Mouse (Mus musculus): ENCODE results near the gene Ralgps1. TPM values are rescaled to one million over a fixed set of nuclear protein-coding genes. Genes with fewer than 3 reads are reported as not detected.

Gene Ralgps1
- total RNA-seq, 2 experiments from 2014 or later: 62.8 to 70.2 TPM

GRCm38 (mm10) chr2:33189976-33190375 is 181.3 kb downstream of the Ralgps1 start:
- no peak overlapping the region for H3K4me3 ChIP-seq
- intact Hi-C loops (cut with DNase I): no loop called here
- no peak for DNase-seq (ENCODE audit: extremely low spot score in 1 of 2, low spot score in 2 of 2)
- no peak for TF ChIP-seq CTCF (IDR thresholded peaks at IDR 0.05)
- no peak overlapping the region for H3K27ac ChIP-seq

- no peak overlapping the region for H3K4me3 ChIP-seq
- DNase-seq (ENCODE audit: extremely low spot score in 1 of 2, low spot score in 2 of 2): no peak
- intact Hi-C loops (cut with DNase I): no loop called here
- no peak for TF ChIP-seq CTCF (IDR thresholded peaks at IDR 0.05)
- no peak overlapping the region for H3K27ac ChIP-seq
These were observed 182.2 kb downstream of the Ralgps1 start for GRCm38 (mm10) chr2:33188925-33189670.

- Histone ChIP-seq H3K27ac (no peak overlapping the region), H3K4me3 (no peak overlapping the region)
- intact Hi-C loops (cut with DNase I): no loop called here
- TF ChIP-seq CTCF (IDR thresholded peaks at IDR 0.05): no peak
- no peak for DNase-seq (ENCODE audit: extremely low spot score in 1 of 2, low spot score in 2 of 2)
These were observed 183.4 kb downstream of the Ralgps1 start for GRCm38 (mm10) chr2:33187874-33188273.

GRCm38 (mm10) chr2:33186505-33186904 is 184.8 kb downstream of the Ralgps1 start:
- intact Hi-C loops (cut with DNase I): no loop called here
- TF ChIP-seq CTCF (IDR thresholded peaks at IDR 0.05): no peak
- H3K27ac ChIP-seq: no peak overlapping the region; the same call in 1 of the 2 replicates
- H3K4me3 ChIP-seq: no peak overlapping the region
- DNase-seq (ENCODE audit: extremely low spot score in 1 of 2, low spot score in 2 of 2): no peak

- no peak for DNase-seq (ENCODE audit: extremely low spot score in 1 of 2, low spot score in 2 of 2)
- TF ChIP-seq CTCF (IDR thresholded peaks at IDR 0.05): peak; percentile 51
- intact Hi-C loops (cut with DNase I): no loop called here
- no peak overlapping the region for H3K27ac ChIP-seq
- H3K4me3 ChIP-seq: no peak overlapping the region
These were observed 186.0 kb downstream of the Ralgps1 start for GRCm38 (mm10) chr2:33185258-33185657.

GRCm38 (mm10) chr2:33184641-33185040 is 186.6 kb downstream of the Ralgps1 start:
- no peak for TF ChIP-seq CTCF (IDR thresholded peaks at IDR 0.05)
- Histone ChIP-seq H3K27ac (no peak overlapping the region), H3K4me3 (no peak overlapping the region)
- DNase-seq (ENCODE audit: extremely low spot score in 1 of 2, low spot score in 2 of 2): no peak
- intact Hi-C loops (cut with DNase I): no loop called here

- no peak for TF ChIP-seq CTCF (IDR thresholded peaks at IDR 0.05)
- no peak for DNase-seq (ENCODE audit: extremely low spot score in 1 of 2, low spot score in 2 of 2)
- intact Hi-C loops (cut with DNase I): no loop called here
- Histone ChIP-seq H3K4me3 (no peak overlapping the region), H3K27ac (no peak overlapping the region)
These were observed 188.0 kb downstream of the Ralgps1 start for GRCm38 (mm10) chr2:33183321-33183720.

GRCm38 (mm10) chr2:33179930-33180630 is 191.2 kb downstream of the Ralgps1 start:
- H3K4me3 ChIP-seq: no peak overlapping the region
- intact Hi-C loops (cut with DNase I): no loop called here
- no peak for DNase-seq (ENCODE audit: extremely low spot score in 1 of 2, low spot score in 2 of 2)
- TF ChIP-seq CTCF (IDR thresholded peaks at IDR 0.05): no peak
- H3K27ac ChIP-seq: peak overlapping the region; percentile 38; the same call in 1 of the 2 replicates

GRCm38 (mm10) chr2:33179171-33179929 is 191.9 kb downstream of the Ralgps1 start:
- intact Hi-C loops (cut with DNase I): no loop called here
- TF ChIP-seq CTCF (IDR thresholded peaks at IDR 0.05): no peak
- Histone ChIP-seq H3K27ac (peak overlapping the region; percentile 53; the same call in 1 of the 2 replicates), H3K4me3 (no peak overlapping the region)
- DNase-seq (ENCODE audit: extremely low spot score in 1 of 2, low spot score in 2 of 2): no peak

GRCm38 (mm10) chr2:33178243-33178932 is 192.9 kb downstream of the Ralgps1 start:
- Histone ChIP-seq H3K4me3 (no peak overlapping the region), H3K27ac (peak overlapping the region; percentile 53; the same call in 1 of the 2 replicates)
- no peak for DNase-seq (ENCODE audit: extremely low spot score in 1 of 2, low spot score in 2 of 2)
- TF ChIP-seq CTCF (IDR thresholded peaks at IDR 0.05): no peak
- intact Hi-C loops (cut with DNase I): no loop called here

GRCm38 (mm10) chr2:33177443-33178242 is 193.6 kb downstream of the Ralgps1 start:
- no peak for DNase-seq (ENCODE audit: extremely low spot score in 1 of 2, low spot score in 2 of 2)
- TF ChIP-seq CTCF (IDR thresholded peaks at IDR 0.05): no peak
- H3K27ac ChIP-seq: peak overlapping the region; percentile 36; the same call in 1 of the 2 replicates
- intact Hi-C loops (cut with DNase I): no loop called here
- no peak overlapping the region for H3K4me3 ChIP-seq

All from left cerebral cortex, adult 2 months (tissue).